Mouse (Mus musculus) layer of hippocampus, adult 2 months (tissue): Measurements from ENCODE around the gene Hs3st6. TPM values are rescaled to one million over a fixed set of nuclear protein-coding genes. Genes with fewer than 3 reads are reported as not detected.

Experiments
- DNase-seq, 2 experiments: peaks; one replicate each; pipeline ENCODE4 v3.0.0; 2022; ENCODE audit warnings: low spot score in 2 of 2
- H3K27ac ChIP-seq: fragments of 200-600 bp; 2 replicates; pipeline ENCODE4 v1.8.1; 2022
- H3K4me3 ChIP-seq: fragments of 200-600 bp; 2 replicates; pipeline ENCODE4 v1.8.1; 2022; ENCODE audit warnings: mild to moderate bottlenecking
- CTCF ChIP-seq: fragments of 200-600 bp; conservative IDR thresholded peaks from 2 replicates; pipeline ENCODE4 v1.8.1; 2022; ENCODE audit warnings: antibody characterized with exemption, mild to moderate bottlenecking, moderate library complexity
- total RNA-seq, 2 experiments: library from RNA; stranded (reverse); gene quantifications; 2 replicates each; pipeline ENCODE4 v1.2.3; 2021

Gene Hs3st6
- total RNA-seq, 2 experiments from 2014 or later: not detected

DNA sequence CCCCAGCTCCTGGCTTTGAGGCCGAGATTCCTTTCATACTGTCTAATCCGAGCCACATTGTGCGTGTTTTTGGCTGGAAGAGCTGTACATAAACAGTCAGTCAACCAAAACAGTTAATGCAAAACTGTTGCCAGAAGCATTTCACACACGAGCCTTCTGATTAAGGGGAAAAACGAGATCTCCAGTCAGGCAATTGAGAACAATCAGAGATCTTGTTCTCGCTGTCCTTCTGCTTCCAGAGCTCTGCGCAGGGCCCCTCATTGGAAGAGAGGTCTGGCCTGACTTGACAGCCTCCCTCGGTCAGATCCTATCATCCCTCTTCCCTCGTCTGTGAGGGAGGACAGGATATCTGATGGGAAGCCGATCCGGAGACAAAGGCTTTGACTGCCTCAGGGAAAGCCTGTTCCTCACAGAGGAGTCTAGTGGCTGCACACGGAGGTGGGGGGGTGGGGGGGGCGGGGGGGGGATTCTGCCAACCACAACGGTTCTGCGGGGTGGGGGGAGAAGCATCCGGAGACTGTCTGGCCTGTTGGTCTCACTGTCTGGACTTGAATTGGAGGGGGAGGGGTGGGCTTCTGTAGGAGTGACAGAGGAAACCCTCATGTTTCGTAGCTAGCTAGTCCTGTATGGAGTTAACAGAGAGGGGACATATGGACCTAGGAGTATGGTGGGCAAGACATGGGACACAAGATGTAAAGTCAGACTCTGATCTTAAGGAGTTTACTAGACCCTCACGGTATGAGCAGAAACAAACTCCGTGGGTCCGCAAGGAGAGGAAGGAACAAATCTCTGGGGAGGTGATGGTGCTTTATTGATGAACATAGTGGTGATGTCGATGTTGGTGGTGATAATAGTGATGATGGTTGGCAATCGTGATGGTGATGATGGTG, 12.5 kb downstream of the Hs3st6 start:
- no peak for DNase-seq
- Histone ChIP-seq H3K27ac (no peak overlapping the region), H3K4me3 (no peak overlapping the region)
- no peak for TF ChIP-seq CTCF

DNA sequence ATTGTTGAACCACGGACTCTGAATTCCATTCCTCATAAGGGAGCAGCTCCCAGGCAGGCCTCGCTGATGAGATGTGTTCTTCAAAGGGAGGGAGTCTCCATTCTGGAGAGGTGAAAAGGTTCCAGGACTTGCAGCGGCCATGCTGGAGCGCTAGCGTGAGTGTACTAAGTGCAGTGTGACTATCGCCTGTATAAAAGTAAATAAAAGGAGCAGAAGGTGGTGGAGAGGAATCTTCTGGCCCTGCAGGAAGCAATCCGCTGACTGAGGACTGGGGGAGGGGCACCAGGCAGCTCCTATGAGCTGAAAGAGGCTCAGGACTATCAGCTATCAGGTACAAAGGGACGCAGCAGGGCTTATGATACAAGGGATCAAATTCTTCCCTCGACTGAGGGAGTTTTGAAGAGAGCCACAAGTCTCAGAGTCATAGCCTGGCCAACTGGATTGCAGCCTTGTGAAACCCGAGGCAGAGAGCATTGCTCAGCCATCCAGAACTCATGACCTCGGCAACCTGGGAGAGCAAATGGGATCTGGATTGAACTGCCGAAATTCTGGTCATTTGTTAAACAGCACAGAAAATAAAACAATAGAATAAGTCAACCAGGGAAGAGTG, 13.6 kb downstream of the Hs3st6 start:
- no peak overlapping the region for H3K4me3 ChIP-seq
- DNase-seq: no peak
- H3K27ac ChIP-seq: no peak overlapping the region
- TF ChIP-seq CTCF: no peak

DNA sequence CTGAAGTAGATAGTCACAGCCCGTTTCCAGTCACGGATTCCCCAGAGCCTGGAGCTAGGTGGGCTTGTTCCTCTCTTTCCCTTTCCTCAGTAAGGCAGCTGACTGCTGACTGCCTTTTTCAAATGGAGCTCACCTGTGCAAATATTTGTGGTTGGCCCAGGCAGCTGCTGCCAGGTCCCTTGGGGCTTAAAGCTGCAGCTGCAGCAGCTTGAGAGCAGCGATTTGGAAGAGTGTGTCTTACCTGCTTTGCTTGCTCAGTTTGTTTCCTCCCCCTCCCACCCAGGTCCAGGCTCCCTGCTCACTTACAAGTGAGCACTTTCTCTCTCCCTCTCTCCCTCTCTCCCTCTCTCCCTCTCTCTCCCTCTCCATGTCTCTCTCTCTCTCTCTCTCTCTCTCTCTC, 16.4 kb downstream of the Hs3st6 start:
- no peak for TF ChIP-seq CTCF
- H3K27ac ChIP-seq: no peak overlapping the region
- no peak overlapping the region for H3K4me3 ChIP-seq
- DNase-seq: no peak

DNA sequence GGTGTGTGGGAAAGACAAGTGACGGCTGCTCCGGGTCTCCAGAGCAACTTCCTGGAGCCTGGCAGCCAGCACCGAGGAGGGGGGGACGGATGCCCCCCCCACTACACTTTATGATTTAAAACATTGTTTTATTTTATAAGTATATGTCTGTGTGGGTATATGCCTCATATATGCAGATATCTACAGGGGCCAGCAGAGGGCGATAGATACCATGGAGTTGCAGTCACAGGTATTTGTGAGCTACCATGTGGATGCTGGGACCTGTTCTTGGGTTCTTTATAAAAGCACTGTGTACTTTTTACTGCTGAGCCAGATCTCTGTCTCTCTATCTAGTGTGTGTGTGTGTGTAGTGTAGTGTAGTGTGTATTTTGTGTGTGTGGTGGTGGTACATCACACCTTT, 20.5 kb downstream of the Hs3st6 start:
- no peak for DNase-seq
- no peak overlapping the region for H3K4me3 ChIP-seq
- peak; percentile 29; the same call in 1 of the 2 replicates for TF ChIP-seq CTCF
- H3K27ac ChIP-seq: no peak overlapping the region

DNA sequence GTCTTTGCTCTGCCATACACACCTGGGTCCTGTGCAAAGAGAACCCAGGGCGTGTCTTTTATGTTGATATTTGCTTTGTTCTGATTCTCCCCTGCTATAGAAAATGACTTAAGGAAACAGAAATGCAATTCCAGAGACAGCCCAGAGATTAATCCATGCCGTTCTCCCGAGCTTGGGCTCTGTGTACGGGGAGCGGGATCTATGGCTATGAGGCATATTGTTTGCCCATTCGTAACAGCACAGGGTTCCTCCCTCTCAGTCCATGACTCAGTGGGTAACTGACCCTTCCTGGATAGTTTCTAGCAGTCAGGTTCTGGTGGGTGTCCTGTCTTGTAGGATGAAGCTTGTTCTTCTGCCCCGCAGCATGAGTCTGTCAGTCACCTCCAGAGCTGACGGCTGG, 22.4 kb downstream of the Hs3st6 start:
- DNase-seq: no peak
- Histone ChIP-seq H3K27ac (no peak overlapping the region), H3K4me3 (no peak overlapping the region)
- TF ChIP-seq CTCF: no peak

DNA sequence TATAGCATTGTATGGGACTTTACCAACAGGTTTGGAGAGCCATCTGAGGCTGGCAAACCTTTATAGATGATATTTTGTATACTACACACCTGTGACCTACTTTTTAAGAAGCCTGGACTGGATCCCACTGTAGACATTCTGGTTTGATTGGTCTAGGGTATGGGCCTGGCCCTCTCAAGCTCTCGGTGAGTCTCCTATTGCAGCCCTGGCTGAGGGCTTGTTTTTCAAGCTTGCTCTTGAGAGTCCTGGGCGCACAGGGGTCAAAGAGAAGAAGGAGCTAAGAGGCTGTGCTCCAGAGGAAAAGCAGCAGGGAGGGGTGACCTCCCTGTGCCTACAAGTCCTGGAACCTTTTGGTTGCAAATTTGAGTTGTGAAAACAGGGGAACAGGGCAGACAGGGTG, 24.3 kb downstream of the Hs3st6 start:
- Histone ChIP-seq H3K4me3 (no peak overlapping the region), H3K27ac (no peak overlapping the region)
- DNase-seq: no peak
- TF ChIP-seq CTCF: no peak

DNA sequence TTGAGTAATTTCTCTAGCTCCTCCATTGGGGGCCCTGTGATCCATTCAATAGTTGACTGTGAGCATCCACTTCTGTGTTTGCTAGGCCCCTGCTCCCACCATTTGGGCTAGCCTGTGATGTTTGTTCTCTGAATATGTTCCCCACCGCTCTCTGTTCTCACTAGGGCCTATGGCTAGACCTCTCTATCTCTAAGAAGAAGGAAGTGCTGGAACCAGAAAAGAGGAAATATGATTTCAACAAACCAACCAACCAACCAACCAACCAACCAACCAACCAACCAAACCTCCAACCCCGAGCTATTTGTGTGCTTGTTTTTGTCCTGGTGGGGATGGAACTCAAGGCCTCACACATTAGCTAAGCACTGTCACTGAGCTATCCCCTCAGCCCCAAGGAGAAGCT, 28.0 kb downstream of the Hs3st6 start:
- no peak for TF ChIP-seq CTCF
- H3K27ac ChIP-seq: no peak overlapping the region
- no peak overlapping the region for H3K4me3 ChIP-seq
- no peak for DNase-seq

DNA sequence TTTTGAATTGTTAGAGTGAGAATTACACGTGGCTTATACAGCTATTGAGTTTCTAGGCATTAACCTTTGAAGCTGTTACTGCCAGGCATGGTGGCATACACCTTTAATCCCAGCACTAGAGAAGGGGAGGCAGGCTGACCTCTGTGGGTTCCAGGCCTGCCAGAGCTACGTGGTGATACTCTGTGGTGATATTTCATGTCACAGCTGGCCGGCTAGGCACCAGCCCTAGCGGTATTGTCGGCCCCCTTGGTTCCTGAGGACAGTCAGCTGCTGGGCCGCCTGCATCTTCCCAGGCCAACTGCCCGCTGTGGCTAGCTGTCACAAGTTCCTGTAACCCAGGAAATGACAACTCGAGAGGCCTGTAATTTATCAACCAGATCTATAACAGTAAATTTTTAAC, 39.4 kb downstream of the Hs3st6 start:
- TF ChIP-seq CTCF: no peak
- no peak for DNase-seq
- H3K4me3 ChIP-seq: no peak overlapping the region
- no peak overlapping the region for H3K27ac ChIP-seq

DNA sequence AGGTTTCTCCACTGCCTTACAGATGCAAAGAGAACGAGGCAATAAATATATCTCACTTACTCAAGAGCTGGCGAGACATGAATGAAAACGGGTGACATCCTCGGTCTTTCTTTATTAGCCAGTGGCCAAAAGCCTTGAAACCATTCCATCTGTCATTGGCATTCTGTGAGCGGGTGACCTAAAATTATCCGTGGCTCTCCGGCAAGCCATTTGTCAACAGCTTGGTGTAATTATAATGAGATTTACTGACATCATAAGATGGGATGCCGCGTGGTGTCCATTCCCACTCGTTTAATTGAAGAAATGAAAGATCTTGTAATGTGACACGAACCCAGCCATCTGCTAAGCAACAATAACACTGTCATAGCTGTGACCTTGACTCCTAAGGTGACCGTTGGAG, 42.0 kb downstream of the Hs3st6 start:
- DNase-seq: no peak
- no peak overlapping the region for H3K27ac ChIP-seq
- H3K4me3 ChIP-seq: no peak overlapping the region
- TF ChIP-seq CTCF: no peak

DNA sequence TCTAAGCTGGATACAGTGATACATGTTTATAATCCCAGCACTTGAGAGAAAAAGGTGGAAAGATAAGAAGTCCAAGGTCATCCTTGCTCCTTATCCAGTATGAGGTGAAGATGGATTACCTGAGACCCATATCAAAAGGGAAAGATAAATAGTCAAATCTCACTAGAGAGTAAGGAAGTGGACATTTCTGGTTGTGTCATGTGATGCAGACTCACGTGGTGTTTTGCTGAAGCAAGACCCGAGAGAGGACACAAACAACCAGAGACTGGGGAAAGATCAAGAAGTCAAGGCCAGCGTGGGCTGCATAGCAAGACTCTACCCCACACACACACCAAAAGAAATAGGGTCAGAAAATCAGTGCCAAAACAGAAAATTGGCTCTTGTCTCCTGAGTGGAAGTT, 44.2 kb downstream of the Hs3st6 start:
- H3K27ac ChIP-seq: no peak overlapping the region
- DNase-seq: no peak
- H3K4me3 ChIP-seq: no peak overlapping the region
- no peak for TF ChIP-seq CTCF

DNA sequence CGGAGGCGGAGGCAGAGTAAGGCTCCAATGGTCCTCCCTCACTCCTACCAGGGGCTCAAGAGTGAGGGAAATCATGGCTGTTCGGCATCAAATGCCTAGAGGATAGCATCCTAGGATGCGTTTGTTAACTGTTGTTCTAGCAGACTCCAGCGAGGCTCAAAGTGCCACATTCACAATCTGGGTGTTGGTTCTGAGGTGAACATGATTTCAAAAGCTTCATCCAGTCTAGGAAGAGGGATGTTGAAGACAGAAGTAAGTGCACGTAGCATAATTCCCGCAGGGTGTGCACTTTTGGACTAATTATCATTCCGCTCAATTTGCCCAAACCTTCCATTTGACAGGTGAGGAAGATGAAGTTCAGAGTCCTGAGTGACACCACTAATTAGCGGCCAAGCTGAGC, 45.4 kb downstream of the Hs3st6 start:
- Histone ChIP-seq H3K27ac (no peak overlapping the region), H3K4me3 (no peak overlapping the region)
- no peak for TF ChIP-seq CTCF
- DNase-seq: no peak

DNA sequence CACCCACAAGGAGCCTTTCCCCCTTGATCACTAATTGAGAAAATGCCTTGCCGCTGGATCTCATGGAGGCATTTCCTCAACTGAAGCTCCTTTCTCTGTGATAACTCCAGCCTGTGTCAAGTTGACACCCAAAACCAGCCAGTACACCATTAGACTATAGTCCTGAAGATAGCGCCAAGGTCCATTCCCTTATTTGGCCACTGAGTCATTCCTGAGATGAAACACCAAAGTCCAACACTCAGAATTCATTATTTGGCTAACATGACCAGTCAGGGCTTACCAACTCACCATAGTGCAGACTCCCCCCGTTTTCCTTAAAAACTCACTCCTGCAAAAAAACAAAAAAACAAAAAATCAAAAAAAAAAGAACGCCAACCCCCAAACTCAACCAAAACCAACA, 46.7 kb downstream of the Hs3st6 start:
- DNase-seq: no peak
- TF ChIP-seq CTCF: no peak
- Histone ChIP-seq H3K4me3 (no peak overlapping the region), H3K27ac (no peak overlapping the region)

DNA sequence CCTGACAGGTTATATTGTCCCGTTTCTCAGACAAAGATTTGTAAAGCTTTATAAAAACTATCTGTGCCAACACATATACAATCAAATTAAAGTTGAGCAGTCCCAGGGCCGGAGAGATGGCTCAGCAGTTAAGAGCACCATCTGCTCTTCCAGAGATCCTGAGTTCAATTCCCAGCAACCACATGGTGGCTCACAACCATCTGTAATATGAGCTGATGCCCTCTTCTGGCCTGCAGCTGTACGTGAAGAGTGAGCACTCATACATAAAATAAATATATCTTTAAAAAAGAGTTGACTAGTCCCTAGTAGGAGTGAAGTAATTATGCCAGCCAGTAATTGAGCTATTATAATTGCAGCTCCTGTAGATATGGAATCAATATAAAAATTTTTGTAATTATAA, 47.7 kb downstream of the Hs3st6 start:
- DNase-seq: no peak
- Histone ChIP-seq H3K4me3 (no peak overlapping the region), H3K27ac (no peak overlapping the region)
- TF ChIP-seq CTCF: no peak
